Mouse (Mus musculus): ENCODE results near the gene Kif4.

Kif4 gene

GRCm38 (mm10) chrX:100625546-100625801 lies at the start of gene Kif4:
TSS of gene Kif4 (plus strand) at chrX:100625737.
- DNase-seq = no peak

GRCm38 (mm10) chrX:100594791-100595190 lies 30.7 kb upstream of the Kif4 start, which contains the start of gene P2ry4:
TSS of gene P2ry4 (minus strand) at chrX:100594869.
- no peak for DNase-seq

GRCm38 (mm10) chrX:100597439-100597838 lies 28.1 kb upstream of the Kif4 start:
- DNase-seq = peak; percentile 54

GRCm38 (mm10) chrX:100599755-100600154 lies 25.8 kb upstream of the Kif4 start:
- no peak for DNase-seq

GRCm38 (mm10) chrX:100605314-100605713 lies 20.2 kb upstream of the Kif4 start, which contains the start of gene Arr3:
TSS of gene Arr3 (plus strand) at chrX:100605497.
- DNase-seq = no peak

GRCm38 (mm10) chrX:100618488-100618887 lies 7.0 kb upstream of the Kif4 start:
- no peak for DNase-seq

- no peak for DNase-seq
Measured at GRCm38 (mm10) chrX:100621366-100621765, 4.2 kb upstream of the Kif4 start.

GRCm38 (mm10) chrX:100624242-100624641 lies 1.3 kb upstream of the Kif4 start:
- no peak for DNase-seq

- DNase-seq = no peak
Measured at GRCm38 (mm10) chrX:100625146-100625545, 391 bp upstream of the Kif4 start.

GRCm38 (mm10) chrX:100625802-100626793 lies 561 bp downstream of the Kif4 start, which contains the start of gene Pdzd11:
TSS of gene Pdzd11 (minus strand) at chrX:100626568.
- DNase-seq = peak; percentile 85

- no peak for DNase-seq
Measured at GRCm38 (mm10) chrX:100629076-100629475, 3.5 kb downstream of the Kif4 start.

- DNase-seq = no peak
Measured at GRCm38 (mm10) chrX:100638477-100638876, 12.9 kb downstream of the Kif4 start.

- no peak for DNase-seq
Measured at GRCm38 (mm10) chrX:100652848-100653247, 27.3 kb downstream of the Kif4 start.

- no peak for DNase-seq
Measured at GRCm38 (mm10) chrX:100664825-100665224, 39.3 kb downstream of the Kif4 start.

- DNase-seq = no peak
Measured at GRCm38 (mm10) chrX:100678204-100678603, 52.7 kb downstream of the Kif4 start.

- no peak for DNase-seq
Measured at GRCm38 (mm10) chrX:100686527-100686926, 61.0 kb downstream of the Kif4 start.

GRCm38 (mm10) chrX:100687360-100688032 lies 62.0 kb downstream of the Kif4 start:
- DNase-seq = no peak

GRCm38 (mm10) chrX:100688033-100688370 lies 62.5 kb downstream of the Kif4 start:
- no peak for DNase-seq

GRCm38 (mm10) chrX:100696776-100697175 lies 71.2 kb downstream of the Kif4 start:
- DNase-seq = no peak

GRCm38 (mm10) chrX:100708032-100708431 lies 82.5 kb downstream of the Kif4 start:
- no peak for DNase-seq

GRCm38 (mm10) chrX:100716173-100716572 lies 90.6 kb downstream of the Kif4 start:
- DNase-seq = no peak

- peak; percentile 20 for DNase-seq
Measured at GRCm38 (mm10) chrX:100728947-100729346, 103.4 kb downstream of the Kif4 start.

GRCm38 (mm10) chrX:100729665-100730188 lies 104.2 kb downstream of the Kif4 start, which contains the start of gene Gdpd2:
TSS of gene Gdpd2 (plus strand) at chrX:100729873.
- DNase-seq = peak; percentile 16

GRCm38 (mm10) chrX:100730266-100730665 lies 104.7 kb downstream of the Kif4 start:
- DNase-seq = no peak

Measured in right cerebral cortex, postnatal 14 days (tissue).